Mouse (Mus musculus) ES-E14 (cell line): ENCODE results near the gene Noxa1.

Experiments
- CHD2 ChIP-seq: IDR thresholded peaks from 2 replicates; pipeline ENCODE4 v1.6.1; 2014; ENCODE audit warnings: mild to moderate bottlenecking, low read depth, low read length, inconsistent platforms
- HCFC1 ChIP-seq: IDR thresholded peaks from 2 replicates; pipeline ENCODE4 v1.6.1; 2012; ENCODE audit warnings: low read length, inconsistent platforms, borderline replicate concordance; ENCODE audit not compliant: insufficient read depth
- MAFK ChIP-seq: IDR thresholded peaks from 2 replicates; pipeline ENCODE4 v1.6.1; 2014; ENCODE audit warnings: mild to moderate bottlenecking, low read depth, low read length, inconsistent platforms; ENCODE audit not compliant: insufficient read depth
- ZC3H11A ChIP-seq: IDR thresholded peaks from 2 replicates; pipeline ENCODE4 v1.6.1; 2012; ENCODE audit warnings: low read depth, mild to moderate bottlenecking, inconsistent platforms, low read length, borderline replicate concordance

DNA sequence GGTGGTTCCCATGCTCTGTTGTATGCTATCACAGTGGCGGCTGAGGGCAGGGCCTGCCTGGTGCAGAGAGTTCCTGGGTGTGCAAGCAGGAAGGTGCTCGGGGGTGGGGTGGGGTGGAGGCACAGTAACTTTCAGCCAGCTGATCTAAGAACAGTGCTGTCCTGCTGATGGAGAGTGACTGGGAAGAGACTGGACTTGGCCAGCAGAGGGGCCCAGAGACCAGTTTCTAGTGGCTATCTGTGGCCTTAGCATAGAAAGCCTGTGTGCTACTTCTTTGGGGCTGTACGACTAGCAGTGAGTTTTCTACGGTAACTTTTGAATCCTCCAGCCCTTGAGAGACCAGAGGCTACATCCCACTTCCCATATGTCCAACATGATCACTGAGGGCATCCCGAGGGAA lies 4.0 kb upstream of the Noxa1 start:
- no peak for TF ChIP-seq ZC3H11A
- no peak for TF ChIP-seq HCFC1
- no peak for TF ChIP-seq MAFK
- no peak for TF ChIP-seq CHD2
